Mouse (Mus musculus) small intestine, adult 2 months (tissue): ENCODE results near the gene Trim40.
A peak's percentile ranks its signal among the peaks of the same experiment; 100 is the strongest.

Experiments used
- CTCF ChIP-seq: fragments of 200-500 bp; IDR thresholded peaks from 2 replicates; pipeline ENCODE4 v1.5.1; 2012; ENCODE audit warnings: low read depth, mild to moderate bottlenecking, control low read depth, inconsistent platforms, low read length, moderate library complexity, mixed read lengths; ENCODE audit not compliant: insufficient replicate concordance, insufficient read length; ENCODE audit errors: extremely low read depth
- POLR2A ChIP-seq: fragments of 200-500 bp; IDR thresholded peaks from 2 replicates; pipeline ENCODE4 v1.6.1; 2012; ENCODE audit warnings: low read depth, mild to moderate bottlenecking, control low read depth, inconsistent platforms, low read length, moderate library complexity

- TF ChIP-seq CTCF: 0 out of 2 replicates have a peak, but pooled peaks have one; percentile 28
- no peak for TF ChIP-seq POLR2A
Measured at GRCm38 (mm10) chr17:36896583-36896982, 6.7 kb upstream of the Trim40 start.
